Mouse (Mus musculus) T-helper 1 cell (primary cell): ENCODE measurements around the gene Tmem128.

Experiments used
- in situ Hi-C: fragments of 300-600 bp; cut with MboI, MseI; formaldehyde crosslinking; loops from one replicate; pipeline ENCODE4 v1.15.1; 2025; ENCODE audit warnings: high pct_unique_total_duplicates

The Tmem128 gene

DNA sequence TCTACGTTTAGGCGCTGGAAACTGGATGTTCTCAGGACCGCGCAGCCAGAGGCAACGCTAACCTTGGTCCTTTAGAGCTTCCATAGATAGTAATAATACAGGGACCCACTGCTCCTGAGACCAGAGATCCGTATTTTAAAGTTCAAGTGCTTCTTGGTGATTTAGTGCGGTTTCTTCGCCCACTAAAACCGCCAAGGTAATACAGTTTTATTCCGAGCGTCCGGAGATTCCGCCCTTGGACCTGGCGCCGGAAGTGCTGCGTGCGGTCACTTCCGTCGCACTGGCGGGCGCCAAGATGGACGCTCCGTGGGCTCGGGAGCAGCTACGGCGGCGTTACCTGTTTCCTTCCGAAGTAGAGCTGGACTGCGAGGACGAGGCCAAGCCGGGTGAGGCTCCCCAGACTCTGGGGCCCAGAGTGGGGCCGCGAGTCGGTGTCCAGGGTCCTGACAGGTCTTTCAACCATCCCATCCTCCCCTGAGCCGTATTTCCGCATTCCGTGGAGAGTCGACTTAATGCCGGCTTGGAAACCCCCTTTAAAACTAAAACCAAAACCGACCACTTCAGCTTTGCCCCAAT, at the start of gene Tmem128:
Gene Tmem128, plus strand, starts transcription at position 79 of the 576 bp plus-strand sequence.
- in situ Hi-C loops, result no loop called here

DNA sequence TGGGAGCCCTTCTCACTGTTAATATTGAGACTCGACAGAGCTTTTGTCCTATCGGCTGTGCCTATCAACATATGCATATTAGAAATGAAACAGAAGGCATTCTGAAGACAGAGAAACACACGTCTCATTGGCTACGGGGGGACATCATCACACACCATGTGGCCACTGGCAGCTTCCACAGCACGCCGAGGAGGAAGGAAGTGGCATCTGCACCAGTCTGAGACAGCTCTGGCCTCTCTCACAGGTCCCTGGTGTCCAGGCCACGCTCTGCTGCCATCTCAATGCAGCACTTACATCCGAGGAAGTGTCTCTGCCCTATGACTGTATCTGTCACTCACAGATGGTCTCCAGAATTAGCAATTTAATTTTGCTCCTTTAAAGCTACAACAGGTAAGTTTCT, 48.3 kb upstream of the Tmem128 start:
- in situ Hi-C loops, result no loop called here

- in situ Hi-C loops, result no loop called here
Observed at GRCm38 (mm10) chr5:38213009-38213408, 47.0 kb upstream of the Tmem128 start.

DNA sequence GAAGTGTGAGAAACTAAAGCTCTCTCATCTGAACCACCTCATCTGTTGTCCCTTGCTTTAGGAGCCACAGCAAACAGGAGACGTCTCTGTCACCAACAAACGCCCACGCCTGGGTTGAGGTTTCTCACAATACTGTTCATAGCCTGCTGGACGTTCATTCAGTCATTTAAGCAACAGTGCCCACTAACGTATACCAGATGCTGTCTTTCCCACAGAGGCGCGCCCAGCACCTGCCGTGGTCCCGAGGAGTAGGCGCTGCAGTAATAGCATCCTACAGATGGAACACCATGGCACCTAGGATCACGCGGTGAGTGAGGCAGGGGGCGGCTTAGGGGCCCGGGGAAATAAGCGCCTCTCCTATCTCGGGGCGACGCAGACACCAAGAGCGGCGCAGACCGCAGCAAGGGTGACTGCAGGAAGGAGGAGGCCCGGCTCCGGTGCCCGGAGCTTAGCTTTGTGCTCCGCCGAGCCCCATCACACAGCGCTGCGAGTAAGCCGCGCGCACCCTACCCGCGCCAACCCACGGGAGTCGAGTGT, 40.1 kb upstream of the Tmem128 start:
- in situ Hi-C loops, result no loop called here

DNA sequence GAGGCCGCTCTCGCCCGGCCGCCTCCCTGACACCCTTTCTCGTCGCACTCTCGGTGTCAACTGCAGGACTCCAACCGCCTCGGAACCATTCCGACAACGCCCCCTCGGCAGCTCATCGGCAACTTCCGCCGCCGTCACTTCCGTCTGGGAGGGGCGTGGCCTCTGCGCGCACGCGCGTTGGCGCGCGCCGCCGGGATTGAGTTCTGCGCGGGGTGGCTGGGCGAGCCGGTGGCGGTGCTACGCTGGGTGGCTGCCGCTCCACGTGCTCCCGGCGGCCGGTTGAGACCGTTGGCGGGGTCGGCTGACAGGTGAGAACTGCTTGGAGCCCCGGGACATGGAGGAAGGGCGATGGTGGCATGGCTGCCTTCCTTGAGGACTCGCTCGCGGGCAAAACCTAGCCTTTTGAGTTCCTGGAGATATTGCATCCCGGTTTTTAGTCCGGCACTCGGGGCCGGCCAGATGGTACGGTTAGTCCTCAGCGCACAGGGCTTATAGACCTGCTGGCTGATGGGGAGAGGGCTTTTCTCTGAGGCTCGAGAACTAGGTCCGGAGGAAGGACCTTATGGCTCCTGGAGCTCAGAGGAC, 39.6 kb upstream of the Tmem128 start, which contains the start of the genes Zbtb49 and Lyar:
Gene Zbtb49, minus strand, starts transcription at position 130 of the 585 bp plus-strand sequence.
Gene Lyar, plus strand, starts transcription at position 143 of the 585 bp plus-strand sequence.
- in situ Hi-C loops, result no loop called here

- in situ Hi-C loops, result no loop called here
Observed at GRCm38 (mm10) chr5:38235422-38235821, 24.6 kb upstream of the Tmem128 start.

DNA sequence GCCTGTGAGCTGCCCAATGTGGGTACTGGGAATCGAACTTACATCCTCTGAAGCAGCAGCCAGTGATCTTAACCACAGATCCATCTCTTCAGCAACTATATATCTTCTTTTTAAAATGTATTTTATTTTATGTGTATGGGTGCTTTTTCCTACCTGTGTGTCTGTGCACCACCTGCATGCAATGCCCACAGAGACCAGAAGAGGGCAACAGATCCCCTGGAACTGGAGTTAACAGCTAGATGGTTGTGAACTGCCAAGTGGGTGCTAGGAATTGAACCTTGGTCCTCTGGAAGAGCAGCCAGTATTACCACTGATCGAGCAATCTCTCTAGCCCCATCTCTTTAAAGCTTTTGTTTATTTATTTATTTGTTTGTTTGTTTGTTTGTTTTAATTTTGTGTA, 23.4 kb upstream of the Tmem128 start:
- in situ Hi-C loops, result no loop called here

DNA sequence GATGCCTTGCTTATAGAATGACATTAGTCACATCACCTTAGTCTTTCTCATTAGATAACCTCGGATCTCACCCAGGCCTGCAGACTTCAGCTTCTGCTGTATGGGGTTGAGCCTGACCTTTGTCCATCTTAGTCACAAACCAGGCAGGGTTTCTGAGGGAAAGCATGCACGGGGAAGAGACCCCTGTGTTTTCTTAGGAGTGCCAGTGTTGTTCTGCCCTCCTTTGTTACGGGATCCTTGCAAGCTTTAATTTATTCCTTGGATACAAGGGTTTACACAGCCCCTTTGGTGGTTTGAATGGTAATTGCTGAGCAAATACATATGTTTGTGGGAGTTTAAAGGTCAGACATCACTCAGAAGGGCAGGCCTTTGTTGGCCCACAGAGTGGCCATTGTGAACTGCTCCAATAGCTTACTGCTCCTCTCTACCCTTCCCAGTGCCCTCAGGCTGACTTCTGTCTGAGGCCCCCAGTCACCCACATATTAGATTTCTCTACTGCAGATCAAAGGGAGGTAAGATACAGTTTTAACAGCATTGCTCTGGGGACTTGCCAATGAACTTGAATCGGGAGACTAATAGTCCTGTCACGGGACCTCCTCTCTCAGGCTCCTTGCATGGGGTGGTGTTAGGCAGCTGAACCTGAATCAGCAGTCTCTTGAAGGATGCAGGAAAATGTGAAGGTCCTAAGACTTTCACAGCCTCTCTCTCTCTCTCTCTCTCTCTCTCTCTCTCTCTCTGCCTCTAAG, 19.1 kb upstream of the Tmem128 start:
- in situ Hi-C loops, result no loop called here

GRCm38 (mm10) chr5:38241473-38241834, 18.5 kb upstream of the Tmem128 start:
- in situ Hi-C loops, result no loop called here

GRCm38 (mm10) chr5:38241966-38242365, 18.0 kb upstream of the Tmem128 start:
- in situ Hi-C loops, result no loop called here

DNA sequence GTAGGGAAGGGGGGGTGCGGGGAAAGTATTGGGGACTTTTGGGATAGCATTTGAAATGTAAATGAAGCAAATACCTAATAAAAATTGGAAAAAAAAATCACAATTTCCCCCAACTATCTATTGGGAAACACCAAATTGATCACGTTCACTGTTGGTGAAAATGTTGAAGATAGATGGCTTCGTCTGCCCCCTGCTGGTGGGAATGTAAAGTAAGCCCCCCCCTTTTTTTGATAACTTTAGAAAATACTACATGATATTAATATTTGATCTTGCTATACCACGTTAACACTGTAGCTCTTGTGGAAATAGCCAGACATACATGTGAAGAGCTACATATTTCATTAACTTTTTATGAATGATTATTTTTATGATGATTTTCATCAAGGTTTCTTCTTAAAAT, 4.8 kb upstream of the Tmem128 start:
- in situ Hi-C loops, result no loop called here

DNA sequence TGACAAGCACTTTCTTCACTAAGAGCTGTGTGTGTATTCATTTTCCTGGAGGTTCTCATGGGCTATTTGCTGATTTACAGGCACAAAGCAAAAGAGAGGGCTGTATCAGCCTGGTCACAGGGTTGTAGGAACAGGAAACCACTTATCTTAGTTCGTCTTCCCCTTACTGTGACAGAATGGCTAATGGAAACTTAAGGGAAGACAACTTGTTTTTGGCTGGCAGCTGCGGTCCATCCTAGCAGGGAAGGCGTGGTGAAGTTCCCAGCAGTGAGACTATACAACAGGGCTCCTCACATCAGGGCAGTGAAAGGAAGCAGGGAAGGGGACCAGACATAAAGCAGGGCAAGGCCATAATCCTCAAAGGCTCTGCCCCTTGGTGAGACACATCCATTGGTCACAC, 4.3 kb upstream of the Tmem128 start:
- in situ Hi-C loops, result no loop called here

DNA sequence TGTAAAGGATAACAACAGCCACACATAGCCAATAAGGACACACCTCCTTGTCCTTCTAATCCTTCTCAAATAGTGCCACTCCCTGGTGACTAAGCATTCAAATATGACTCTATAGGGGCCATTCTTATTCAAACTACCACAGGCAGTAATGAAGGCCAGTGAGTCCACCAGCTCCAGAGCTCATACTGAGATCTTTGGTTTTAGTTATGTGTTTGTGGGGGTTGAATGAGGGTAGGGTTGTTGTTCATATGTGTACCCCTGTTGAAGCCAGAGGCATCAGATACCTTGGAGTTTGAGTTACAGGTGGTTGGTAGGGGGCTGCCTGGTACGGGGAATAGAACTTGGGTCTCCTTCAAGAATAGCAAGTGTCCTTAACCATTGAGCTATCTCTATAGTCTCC, 3.4 kb upstream of the Tmem128 start:
- in situ Hi-C loops, result no loop called here

DNA sequence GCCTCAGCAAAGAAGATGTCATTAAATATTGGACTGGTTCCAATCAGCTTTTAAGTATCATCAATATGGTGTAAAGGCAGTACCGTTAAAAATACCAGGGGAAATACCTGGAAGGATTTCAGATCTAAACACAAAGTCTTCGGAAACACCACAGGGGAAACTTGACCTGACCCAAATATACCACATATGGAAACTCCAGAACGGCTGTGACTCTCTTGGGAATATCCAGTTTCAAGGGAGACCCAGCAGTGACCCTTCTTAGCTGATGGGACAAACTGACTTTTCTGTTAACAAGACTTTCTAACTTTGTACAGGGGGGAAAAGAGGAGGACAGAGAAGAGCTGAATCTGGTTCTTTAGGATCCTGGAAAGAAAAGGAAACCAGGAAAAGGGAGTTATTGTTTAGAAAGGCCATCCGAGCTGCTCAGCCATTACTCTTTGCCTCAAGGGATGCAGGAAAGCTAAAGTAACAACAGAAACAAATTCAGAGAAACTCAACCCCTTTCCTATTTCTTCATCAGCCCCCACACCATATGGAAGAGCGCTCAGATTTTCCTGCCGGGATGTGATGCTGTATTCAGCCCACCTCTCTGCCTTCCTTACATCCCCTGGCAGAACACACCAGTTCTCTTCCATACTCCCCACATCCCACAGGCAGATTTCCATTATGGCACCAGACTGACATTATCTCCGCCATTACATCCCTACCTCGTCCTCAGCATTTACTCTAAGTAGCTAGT, 1.8 kb upstream of the Tmem128 start:
- in situ Hi-C loops, result no loop called here

DNA sequence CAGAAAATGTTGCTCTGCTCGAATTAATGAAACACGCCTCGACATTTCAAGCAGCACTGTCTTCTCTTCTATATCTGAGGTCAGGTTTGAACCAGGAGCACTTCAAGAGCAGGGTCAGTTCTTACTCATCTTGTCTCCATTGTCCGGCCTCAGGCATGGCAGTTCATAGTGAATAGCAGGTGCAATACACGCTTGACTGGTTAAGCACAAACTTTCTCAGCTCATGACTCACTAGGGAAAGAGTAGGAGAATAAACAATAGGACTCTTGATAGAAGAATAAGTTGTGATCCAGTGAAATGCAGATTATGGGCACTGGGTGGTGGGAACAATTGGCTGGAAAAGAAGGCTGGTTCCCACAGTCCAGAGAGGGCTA, 1.2 kb upstream of the Tmem128 start:
- in situ Hi-C loops, result no loop called here

GRCm38 (mm10) chr5:38259455-38260106, 404 bp upstream of the Tmem128 start:
- in situ Hi-C loops, result no loop called here

- in situ Hi-C loops, result no loop called here
Observed at GRCm38 (mm10) chr5:38270942-38271341, 11.0 kb downstream of the Tmem128 start.

- in situ Hi-C loops, result no loop called here
Observed at GRCm38 (mm10) chr5:38273831-38274230, 13.8 kb downstream of the Tmem128 start.

GRCm38 (mm10) chr5:38275771-38276170, 15.8 kb downstream of the Tmem128 start, which contains the start of gene Otop1:
Gene Otop1, plus strand, starts transcription at chr5:38275972.
- in situ Hi-C loops, result no loop called here

DNA sequence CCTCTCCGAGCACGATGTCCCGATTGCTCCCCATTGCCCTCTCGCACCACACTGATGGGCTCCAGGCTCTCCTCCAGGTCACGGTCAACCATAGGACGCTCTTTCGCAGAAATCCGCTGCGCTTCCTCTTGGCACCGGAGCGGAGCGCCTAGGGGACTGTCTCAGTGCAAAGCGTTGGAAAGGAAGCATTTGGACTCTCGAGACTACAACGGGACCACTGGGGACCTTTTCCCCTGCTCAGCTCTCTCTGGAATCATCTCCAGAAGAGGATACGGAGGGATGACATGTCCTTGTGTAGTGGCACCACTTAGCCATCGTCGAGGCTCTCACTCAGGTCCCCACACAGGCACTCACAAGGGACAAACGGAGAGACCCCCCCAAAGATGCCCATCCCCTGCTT, 16.5 kb downstream of the Tmem128 start:
- in situ Hi-C loops, result no loop called here

- in situ Hi-C loops, result no loop called here
Observed at GRCm38 (mm10) chr5:38277098-38277866, 17.3 kb downstream of the Tmem128 start.
